Mouse (Mus musculus): Measurements from ENCODE around the gene Cyp2j6. TPM values are rescaled to one million over a fixed set of nuclear protein-coding genes. Genes with fewer than 3 reads are reported as not detected.

Gene Cyp2j6
- 6.8 TPM for polyA plus RNA-seq (2014; fragmentation: Illumina TruSeq; extraction: RNeasy Lipid Tissue Mini Kit (QIAGEN cat#74804); ENCODE audit: insufficient read depth, low read depth, low replicate concordance)

DNA sequence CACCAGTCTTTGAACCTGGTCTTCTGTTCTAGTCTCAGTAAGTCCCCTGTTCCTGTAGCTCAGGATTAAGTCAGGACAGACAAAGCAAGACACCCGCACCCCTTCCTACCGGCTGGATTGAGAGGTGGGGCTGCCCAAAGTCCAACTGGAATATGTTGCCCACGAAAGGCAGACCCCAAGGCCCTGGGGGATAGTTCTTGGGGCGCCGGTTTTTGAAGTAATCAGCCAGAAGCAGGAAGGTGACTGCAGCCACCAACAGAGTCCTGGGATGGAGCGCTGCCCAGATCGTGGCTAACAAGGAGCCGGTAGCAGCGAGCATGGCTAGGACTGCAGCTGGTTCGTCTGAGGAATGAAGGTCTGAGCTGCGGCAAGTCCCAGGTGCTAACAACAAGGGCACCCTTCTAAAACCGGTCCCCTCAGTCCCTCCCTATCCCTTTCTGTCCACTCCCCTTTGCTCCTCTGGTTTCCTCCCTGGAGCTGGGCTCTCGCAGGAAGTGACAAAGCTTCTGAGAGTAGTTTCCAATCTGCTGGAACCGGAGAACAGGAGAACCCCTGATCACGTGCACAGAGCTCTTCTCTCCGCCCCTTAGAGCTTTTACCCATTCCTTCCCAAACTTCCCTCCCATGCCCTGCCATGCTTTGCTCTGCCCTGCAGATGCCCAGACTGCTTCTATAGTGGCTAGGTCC lies at the start of gene Cyp2j6:
Gene Cyp2j6 (minus strand): TSS at position 529 of the 687 bp plus-strand sequence.

DNA sequence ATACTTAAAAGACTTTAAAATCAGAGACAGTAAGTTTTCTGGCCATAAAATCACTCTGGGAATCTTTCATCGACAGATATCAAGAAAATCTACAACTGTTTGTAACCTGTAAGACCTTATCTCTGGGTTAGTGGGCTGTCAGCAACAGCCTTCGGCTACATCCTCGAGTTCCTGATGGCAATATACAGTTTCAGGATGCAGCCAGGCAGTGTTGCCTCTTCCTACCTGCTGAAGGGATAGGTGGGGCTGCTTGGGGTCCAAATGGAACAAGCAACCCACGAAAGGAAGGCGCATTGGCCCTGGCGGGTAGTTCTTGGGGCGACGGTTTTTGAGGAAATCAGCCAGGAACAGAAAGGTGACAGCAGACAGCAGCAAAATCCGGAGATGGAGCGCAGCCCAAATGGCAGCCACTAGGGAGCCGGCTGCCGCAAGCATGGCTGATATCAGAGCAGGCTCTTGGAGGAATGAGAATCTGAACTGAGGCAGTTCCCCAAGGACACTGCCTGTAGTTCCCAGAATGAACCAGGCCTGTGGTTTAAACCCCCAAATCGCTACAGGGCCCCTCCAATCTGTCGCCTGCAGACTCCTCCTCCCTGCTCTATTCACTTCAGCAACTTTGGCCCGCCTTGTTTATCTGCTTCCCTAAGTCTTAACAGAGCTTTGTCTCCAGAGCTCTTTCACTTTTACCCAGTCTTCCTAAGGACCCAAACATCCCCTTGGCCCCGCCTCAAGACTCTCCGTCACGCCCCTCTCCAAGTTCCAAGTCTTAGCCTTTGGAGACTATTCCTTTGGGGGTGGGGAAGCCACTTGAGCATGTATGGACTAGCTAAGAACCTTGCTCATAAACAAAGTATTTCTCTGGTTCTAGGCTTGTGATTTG lies 37.7 kb upstream of the Cyp2j6 start, which contains the start of gene Cyp2j9:
Gene Cyp2j9 (minus strand): TSS at position 668 of the 880 bp plus-strand sequence.

DNA sequence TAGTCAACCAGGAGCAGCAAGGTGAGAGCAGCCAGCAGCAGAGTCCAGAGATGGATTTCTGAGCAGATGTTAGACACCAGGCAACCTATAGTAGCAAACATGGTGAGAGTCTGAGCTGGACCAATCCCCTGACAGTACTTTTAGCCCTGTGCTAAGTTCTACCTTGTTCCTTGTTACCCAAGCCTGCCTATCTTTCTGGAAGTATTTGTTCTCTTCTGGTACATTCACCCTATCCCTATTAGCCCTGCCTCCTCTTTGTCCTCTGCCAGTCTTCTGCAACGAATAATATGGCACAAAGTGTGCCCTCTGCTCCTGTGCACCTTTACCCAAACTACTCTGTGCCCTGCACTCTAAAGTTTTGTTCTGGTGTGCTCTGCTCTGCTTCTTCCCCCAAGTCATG lies 46.2 kb downstream of the Cyp2j6 start, which contains the start of gene Cyp2j8:
Gene Cyp2j8 (minus strand): TSS at position 101 of the 400 bp plus-strand sequence.

Other genes starting within 250 kb of the Cyp2j6 start
- gene Cyp2j11, start 205.0 kb downstream of the Cyp2j6 start, polyA plus RNA-seq (2014; fragmentation: Illumina TruSeq; extraction: RNeasy Lipid Tissue Mini Kit (QIAGEN cat#74804); ENCODE audit: insufficient read depth, low read depth, low replicate concordance) = not detected
- not detected for gene Cyp2j8, start 46.3 kb downstream of the Cyp2j6 start, polyA plus RNA-seq (2014; fragmentation: Illumina TruSeq; extraction: RNeasy Lipid Tissue Mini Kit (QIAGEN cat#74804); ENCODE audit: insufficient read depth, low read depth, low replicate concordance)
- gene Cyp2j9, start 37.9 kb upstream of the Cyp2j6 start, polyA plus RNA-seq (2014; fragmentation: Illumina TruSeq; extraction: RNeasy Lipid Tissue Mini Kit (QIAGEN cat#74804); ENCODE audit: insufficient read depth, low read depth, low replicate concordance) = 5.2 TPM
- not detected for gene Cyp2j5, start 110.5 kb upstream of the Cyp2j6 start, polyA plus RNA-seq (2014; fragmentation: Illumina TruSeq; extraction: RNeasy Lipid Tissue Mini Kit (QIAGEN cat#74804); ENCODE audit: insufficient read depth, low read depth, low replicate concordance)
- gene Gm12695, start 231.5 kb upstream of the Cyp2j6 start, polyA plus RNA-seq (2014; fragmentation: Illumina TruSeq; extraction: RNeasy Lipid Tissue Mini Kit (QIAGEN cat#74804); ENCODE audit: insufficient read depth, low read depth, low replicate concordance) = 0.63 TPM

Data from lung, adult 10 weeks (tissue).